Mouse (Mus musculus): ENCODE measurements around the gene Gm10643. TPM values are rescaled to one million over a fixed set of nuclear protein-coding genes. Genes with fewer than 3 reads are reported as not detected.

The Gm10643 gene
- polyA plus RNA-seq, 1 experiment from 2014 or later: 1.0 TPM

GRCm38 (mm10) chr8:84032777-84033176, 32.2 kb downstream of the Gm10643 start:
- no peaks in the 10 kb centered on the region for H3K36me3 ChIP-seq (ENCODE audit: control insufficient read depth, insufficient read depth)
- ATAC-seq: no peak
- no peak overlapping the region for H3K9ac ChIP-seq (replicated peaks; ENCODE audit: low read depth, low read length)
- no peak overlapping the region for H3K4me2 ChIP-seq (ENCODE audit: low read length)
- H3K4me1 ChIP-seq (replicated peaks; ENCODE audit: control insufficient read depth, insufficient read depth, low read length): no peaks in the 10 kb centered on the region
- peaks cover 4% of the 10 kb centered on the region; the same call in 1 of the 2 replicates for H3K27me3 ChIP-seq (replicated peaks; ENCODE audit: control insufficient read depth, insufficient read depth, low read length)
- H3K4me3 ChIP-seq (replicated peaks; ENCODE audit: low read length): no peak overlapping the region
- H3K27ac ChIP-seq (ENCODE audit: low read length): no peak overlapping the region
- H3K9me3 ChIP-seq (ENCODE audit: control insufficient read depth, low read length): no peaks in the 10 kb centered on the region
- 79% methylated on average over 4 of the region's 4 CpGs for WGBS

- Histone ChIP-seq H3K27ac (ENCODE audit: low read length) (no peak overlapping the region), H3K9ac (replicated peaks; ENCODE audit: low read depth, low read length) (no peak overlapping the region), H3K9me3 (ENCODE audit: control insufficient read depth, low read length) (no peaks in the 10 kb centered on the region), H3K4me2 (ENCODE audit: low read length) (no peak overlapping the region), H3K36me3 (ENCODE audit: control insufficient read depth, insufficient read depth) (no peaks in the 10 kb centered on the region), H3K4me3 (replicated peaks; ENCODE audit: low read length) (no peak overlapping the region), H3K27me3 (replicated peaks; ENCODE audit: control insufficient read depth, insufficient read depth, low read length) (peaks cover 11% of the 10 kb centered on the region), H3K4me1 (replicated peaks; ENCODE audit: control insufficient read depth, insufficient read depth, low read length) (peaks cover 10% of the 10 kb centered on the region; the same call in 1 of the 2 replicates)
- 91% methylated on average over 5 of the region's 5 CpGs for WGBS
- no peak for ATAC-seq
Observed at GRCm38 (mm10) chr8:84029272-84029671, 35.7 kb downstream of the Gm10643 start.

DNA sequence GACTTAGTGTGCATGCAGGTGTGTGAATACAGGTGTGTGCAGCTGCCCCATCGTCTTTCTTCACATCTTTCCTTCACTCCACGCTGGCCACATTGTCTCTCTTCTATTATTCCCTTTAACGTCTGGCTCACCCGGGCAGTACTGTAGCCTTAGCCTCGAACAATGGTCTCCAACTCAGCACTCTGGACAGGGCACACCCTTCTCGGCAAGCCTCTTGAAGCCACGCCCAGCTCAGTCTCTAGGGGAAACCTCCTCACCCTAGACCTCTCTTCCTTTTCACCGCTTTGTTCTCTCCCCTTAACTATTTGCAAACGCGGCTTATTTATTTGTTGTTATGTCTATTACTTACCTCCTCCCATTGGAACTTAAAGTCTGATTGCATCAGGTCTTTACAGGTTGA, 37.5 kb downstream of the Gm10643 start:
- Histone ChIP-seq H3K27ac (ENCODE audit: low read length) (no peak overlapping the region), H3K4me3 (replicated peaks; ENCODE audit: low read length) (no peak overlapping the region), H3K4me1 (replicated peaks; ENCODE audit: control insufficient read depth, insufficient read depth, low read length) (peaks cover 10% of the 10 kb centered on the region; the same call in 1 of the 2 replicates), H3K36me3 (ENCODE audit: control insufficient read depth, insufficient read depth) (no peaks in the 10 kb centered on the region), H3K9ac (replicated peaks; ENCODE audit: low read depth, low read length) (no peak overlapping the region), H3K9me3 (ENCODE audit: control insufficient read depth, low read length) (no peaks in the 10 kb centered on the region), H3K27me3 (replicated peaks; ENCODE audit: control insufficient read depth, insufficient read depth, low read length) (peaks cover 11% of the 10 kb centered on the region), H3K4me2 (ENCODE audit: low read length) (no peak overlapping the region)
- no peak for ATAC-seq
- 9% methylated on average over 10 of the region's 10 CpGs for WGBS

DNA sequence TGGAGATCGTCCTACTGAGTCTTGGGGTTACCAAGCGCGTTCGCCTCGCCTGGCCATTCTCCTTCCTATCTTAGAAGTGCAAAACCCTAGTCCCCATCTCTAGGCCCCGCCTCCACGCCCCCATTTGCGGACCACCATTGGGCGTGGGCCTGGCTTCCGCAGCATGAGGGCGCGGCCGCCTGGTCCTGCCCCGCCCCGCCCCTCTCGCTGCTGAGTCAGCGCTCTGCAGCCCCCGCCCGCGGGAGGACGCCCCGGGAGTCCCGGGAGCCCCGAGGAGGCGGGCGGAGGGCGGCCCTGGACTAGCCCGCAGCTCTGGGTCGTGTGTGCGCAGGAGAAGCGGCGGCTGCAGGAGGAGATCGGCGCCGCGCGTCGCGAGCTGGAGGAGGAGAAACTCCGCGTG, 39.1 kb downstream of the Gm10643 start:
- peaks cover 10% of the 10 kb centered on the region; the same call in 1 of the 2 replicates for H3K4me1 ChIP-seq (replicated peaks; ENCODE audit: control insufficient read depth, insufficient read depth, low read length)
- H3K4me2 ChIP-seq (ENCODE audit: low read length): peak overlapping the region; percentile 73
- under 1% methylated on average over 41 of the region's 41 CpGs for WGBS
- ATAC-seq: peak; percentile 80
- peak overlapping the region; percentile 47 for H3K4me3 ChIP-seq (replicated peaks; ENCODE audit: low read length)
- H3K27me3 ChIP-seq (replicated peaks; ENCODE audit: control insufficient read depth, insufficient read depth, low read length): peaks cover 11% of the 10 kb centered on the region
- H3K36me3 ChIP-seq (ENCODE audit: control insufficient read depth, insufficient read depth): no peaks in the 10 kb centered on the region
- H3K9me3 ChIP-seq (ENCODE audit: control insufficient read depth, low read length): no peaks in the 10 kb centered on the region
- peak overlapping the region; percentile 56 for H3K9ac ChIP-seq (replicated peaks; ENCODE audit: low read depth, low read length)
- H3K27ac ChIP-seq (ENCODE audit: low read length): no peak overlapping the region

GRCm38 (mm10) chr8:84024171-84024570, 40.8 kb downstream of the Gm10643 start:
- peaks cover 10% of the 10 kb centered on the region; the same call in 1 of the 2 replicates for H3K4me1 ChIP-seq (replicated peaks; ENCODE audit: control insufficient read depth, insufficient read depth, low read length)
- H3K27me3 ChIP-seq (replicated peaks; ENCODE audit: control insufficient read depth, insufficient read depth, low read length): peaks cover 15% of the 10 kb centered on the region
- H3K9ac ChIP-seq (replicated peaks; ENCODE audit: low read depth, low read length): no peak overlapping the region
- no peaks in the 10 kb centered on the region for H3K9me3 ChIP-seq (ENCODE audit: control insufficient read depth, low read length)
- no peak overlapping the region for H3K4me2 ChIP-seq (ENCODE audit: low read length)
- H3K27ac ChIP-seq (ENCODE audit: low read length): no peak overlapping the region
- ATAC-seq: no peak
- H3K4me3 ChIP-seq (replicated peaks; ENCODE audit: low read length): no peak overlapping the region
- 17% methylated on average over 10 of the region's 10 CpGs for WGBS
- no peaks in the 10 kb centered on the region for H3K36me3 ChIP-seq (ENCODE audit: control insufficient read depth, insufficient read depth)

- Histone ChIP-seq H3K27ac (ENCODE audit: low read length) (no peak overlapping the region), H3K9me3 (ENCODE audit: control insufficient read depth, low read length) (no peaks in the 10 kb centered on the region), H3K4me2 (ENCODE audit: low read length) (no peak overlapping the region), H3K4me1 (replicated peaks; ENCODE audit: control insufficient read depth, insufficient read depth, low read length) (peaks cover 10% of the 10 kb centered on the region; the same call in 1 of the 2 replicates), H3K9ac (replicated peaks; ENCODE audit: low read depth, low read length) (no peak overlapping the region), H3K4me3 (replicated peaks; ENCODE audit: low read length) (no peak overlapping the region), H3K36me3 (ENCODE audit: control insufficient read depth, insufficient read depth) (no peaks in the 10 kb centered on the region), H3K27me3 (replicated peaks; ENCODE audit: control insufficient read depth, insufficient read depth, low read length) (peaks cover 15% of the 10 kb centered on the region)
- no peak for ATAC-seq
- 91% methylated on average over 1 of the region's 1 CpGs for WGBS
Observed at GRCm38 (mm10) chr8:84023631-84024030, 41.3 kb downstream of the Gm10643 start.

DNA sequence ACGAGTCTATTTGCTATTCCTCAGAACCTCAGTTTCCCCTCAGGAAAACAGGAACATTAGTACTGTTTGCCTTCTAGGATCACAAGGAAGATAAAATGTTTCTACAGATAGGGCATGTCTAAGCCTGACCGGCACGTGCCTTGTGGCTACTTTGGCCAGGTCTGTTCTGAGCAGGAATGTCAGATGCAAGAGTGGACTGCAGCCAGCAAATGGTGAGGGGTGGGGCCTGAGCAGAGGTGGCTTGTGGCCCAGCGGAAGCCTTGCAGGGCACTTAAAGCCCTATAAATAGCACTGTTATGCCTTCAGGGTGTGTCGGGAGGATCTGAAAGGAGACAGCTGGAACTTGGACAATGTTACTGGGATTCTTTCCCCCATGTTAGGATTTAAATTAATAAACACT, 41.9 kb downstream of the Gm10643 start:
- Histone ChIP-seq H3K36me3 (ENCODE audit: control insufficient read depth, insufficient read depth) (no peaks in the 10 kb centered on the region), H3K9ac (replicated peaks; ENCODE audit: low read depth, low read length) (no peak overlapping the region), H3K4me3 (replicated peaks; ENCODE audit: low read length) (no peak overlapping the region), H3K4me1 (replicated peaks; ENCODE audit: control insufficient read depth, insufficient read depth, low read length) (peaks cover 10% of the 10 kb centered on the region; the same call in 1 of the 2 replicates), H3K9me3 (ENCODE audit: control insufficient read depth, low read length) (no peaks in the 10 kb centered on the region), H3K4me2 (ENCODE audit: low read length) (no peak overlapping the region), H3K27me3 (replicated peaks; ENCODE audit: control insufficient read depth, insufficient read depth, low read length) (peaks cover 15% of the 10 kb centered on the region), H3K27ac (ENCODE audit: low read length) (no peak overlapping the region)
- WGBS: 62% methylated on average over 5 of the region's 5 CpGs
- ATAC-seq: no peak

DNA sequence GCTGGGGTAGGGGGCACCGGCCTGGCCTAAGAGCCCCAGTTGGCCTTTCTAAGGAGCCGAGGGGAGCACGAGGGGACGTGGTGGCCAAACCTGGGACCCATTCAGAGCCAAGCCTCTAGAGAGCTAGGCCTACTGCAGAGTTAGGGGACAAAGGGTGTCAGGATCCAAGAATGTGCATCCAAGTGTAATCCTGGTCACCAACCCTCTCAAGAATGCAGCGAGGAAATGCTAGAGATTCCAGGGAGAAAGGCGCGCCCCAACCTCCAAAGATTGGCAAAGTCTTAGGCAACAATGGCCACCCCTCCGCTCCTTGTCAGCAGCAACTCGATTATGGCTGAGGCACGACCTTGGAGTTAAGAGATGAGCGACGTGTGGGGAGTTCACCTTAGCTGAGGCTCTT, 43.4 kb downstream of the Gm10643 start:
- no peak for ATAC-seq
- H3K4me2 ChIP-seq (ENCODE audit: low read length): no peak overlapping the region
- H3K27ac ChIP-seq (ENCODE audit: low read length): no peak overlapping the region
- no peak overlapping the region for H3K4me3 ChIP-seq (replicated peaks; ENCODE audit: low read length)
- WGBS: 52% methylated on average over 12 of the region's 12 CpGs
- H3K27me3 ChIP-seq (replicated peaks; ENCODE audit: control insufficient read depth, insufficient read depth, low read length): peaks cover 6% of the 10 kb centered on the region
- H3K9ac ChIP-seq (replicated peaks; ENCODE audit: low read depth, low read length): no peak overlapping the region
- peaks cover 10% of the 10 kb centered on the region; the same call in 1 of the 2 replicates for H3K4me1 ChIP-seq (replicated peaks; ENCODE audit: control insufficient read depth, insufficient read depth, low read length)
- H3K36me3 ChIP-seq (ENCODE audit: control insufficient read depth, insufficient read depth): no peaks in the 10 kb centered on the region
- no peaks in the 10 kb centered on the region for H3K9me3 ChIP-seq (ENCODE audit: control insufficient read depth, low read length)

DNA sequence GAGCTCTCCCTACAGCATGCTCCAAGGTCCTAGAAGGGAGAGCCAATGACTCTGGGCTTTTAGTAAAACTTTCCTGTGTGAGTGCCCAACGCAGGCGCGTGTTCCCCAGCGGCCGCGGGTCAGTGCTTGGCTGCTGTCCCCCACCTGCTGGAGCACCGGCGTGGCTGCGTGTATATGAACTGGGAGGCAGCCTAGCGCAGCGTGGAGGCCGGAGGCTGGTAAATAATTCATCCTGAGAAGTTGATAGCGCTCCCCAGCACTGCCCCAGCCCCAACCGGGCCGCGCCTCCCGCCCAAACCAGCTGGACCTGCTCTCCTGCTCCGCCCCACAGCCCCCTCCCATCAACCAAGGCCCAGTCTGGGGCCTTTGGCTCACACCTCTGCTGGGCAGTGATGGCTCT, 43.8 kb downstream of the Gm10643 start, which contains the start of gene Palm3:
Gene Palm3 (plus strand): TSS at position 376 of the 400 bp plus-strand sequence.
- peaks cover 6% of the 10 kb centered on the region; the same call in 1 of the 2 replicates for H3K4me1 ChIP-seq (replicated peaks; ENCODE audit: control insufficient read depth, insufficient read depth, low read length)
- 13% methylated on average over 18 of the region's 18 CpGs for WGBS

DNA sequence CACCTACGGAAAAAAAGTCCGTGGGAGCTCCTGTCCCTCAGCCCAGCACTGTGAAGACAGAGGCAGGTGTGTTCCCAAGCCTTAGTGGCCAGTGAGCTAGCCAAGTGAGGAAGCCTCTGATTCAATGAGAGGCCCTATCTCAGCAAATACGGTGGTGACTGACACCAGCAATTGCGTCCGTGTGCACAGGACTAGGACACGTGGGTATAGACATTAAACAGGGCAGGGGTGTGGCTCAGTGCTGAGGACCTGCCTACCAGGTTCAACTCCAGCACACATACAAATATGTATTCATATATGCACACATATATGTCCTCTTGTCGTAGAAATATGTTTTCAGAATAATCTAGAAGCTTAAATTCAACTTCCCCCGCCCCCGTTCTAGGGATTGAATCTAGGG, 45.2 kb downstream of the Gm10643 start:
- Histone ChIP-seq H3K4me2 (ENCODE audit: low read length) (no peak overlapping the region), H3K36me3 (ENCODE audit: control insufficient read depth, insufficient read depth) (no peaks in the 10 kb centered on the region), H3K27me3 (replicated peaks; ENCODE audit: control insufficient read depth, insufficient read depth, low read length) (peaks cover 3% of the 10 kb centered on the region; the same call in 1 of the 2 replicates), H3K9me3 (ENCODE audit: control insufficient read depth, low read length) (no peaks in the 10 kb centered on the region), H3K9ac (replicated peaks; ENCODE audit: low read depth, low read length) (no peak overlapping the region), H3K4me3 (replicated peaks; ENCODE audit: low read length) (no peak overlapping the region), H3K27ac (ENCODE audit: low read length) (no peak overlapping the region), H3K4me1 (replicated peaks; ENCODE audit: control insufficient read depth, insufficient read depth, low read length) (no peaks in the 10 kb centered on the region)
- no peak for ATAC-seq
- WGBS: 81% methylated on average over 9 of the region's 9 CpGs

More for the DNA sequence above, 43.8 kb downstream of the Gm10643 start, which contains the start of gene Palm3:
- no peak within 1 kb of the TSS for H3K4me3 ChIP-seq (replicated peaks; ENCODE audit: low read length)
- peaks cover 3% of the 10 kb centered on the region; the same call in 1 of the 2 replicates for H3K27me3 ChIP-seq (replicated peaks; ENCODE audit: control insufficient read depth, insufficient read depth, low read length)
- H3K4me2 ChIP-seq (ENCODE audit: low read length): no peak within 1 kb of the TSS
- H3K36me3 ChIP-seq (ENCODE audit: control insufficient read depth, insufficient read depth): no peaks in the 10 kb centered on the region
- H3K9ac ChIP-seq (replicated peaks; ENCODE audit: low read depth, low read length): no peak within 1 kb of the TSS
- ATAC-seq: no peak
- no peak within 1 kb of the TSS for H3K27ac ChIP-seq (ENCODE audit: low read length)
- H3K9me3 ChIP-seq (ENCODE audit: control insufficient read depth, low read length): no peaks in the 10 kb centered on the region

Data from forebrain, embryonic 16.5 days (tissue).